Mouse (Mus musculus) liver, postnatal 0 days (tissue): ENCODE results near the gene Irf7. TPM values are rescaled to one million over a fixed set of nuclear protein-coding genes. Genes with fewer than 3 reads are reported as not detected.

Experiments
- ATAC-seq: fragments of 200-750 bp; cut with Nextera tagmentation; 2 replicates; pipeline ENCODE4 v1.8.0; 2017; ENCODE audit warnings: mild to moderate bottlenecking, moderate library complexity
- DNase-seq: peaks from one replicate; pipeline ENCODE4 v3.0.0-alpha.2; 2016
- H3K27ac ChIP-seq: fragments of 300-500 bp; sonication (generic); 2 replicates; pipeline ENCODE4 v1.5.1; 2014; ENCODE audit warnings: antibody characterized with exemption, moderate library complexity, mild to moderate bottlenecking, low read depth
- H3K27me3 ChIP-seq: fragments of 300-500 bp; sonication (generic); 2 replicates; pipeline ENCODE4 v1.6.1; 2014; ENCODE audit warnings: low read length, control low read depth, mixed read lengths; ENCODE audit not compliant: insufficient read depth
- H3K36me3 ChIP-seq: fragments of 300-500 bp; sonication (generic); replicated peaks from 2 replicates; pipeline ENCODE4 v1.6.1; 2014; ENCODE audit warnings: mild to moderate bottlenecking, control low read depth, low read length, moderate library complexity, mixed read lengths; ENCODE audit not compliant: insufficient read depth
- H3K4me1 ChIP-seq: fragments of 300-500 bp; sonication (generic); 2 replicates; pipeline ENCODE4 v1.6.1; 2014; ENCODE audit warnings: antibody characterized with exemption, mild to moderate bottlenecking, control low read depth; ENCODE audit not compliant: insufficient read depth
- H3K4me2 ChIP-seq: fragments of 300-500 bp; sonication (generic); 2 replicates; pipeline ENCODE4 v1.6.1; 2014; ENCODE audit warnings: low read depth, mild to moderate bottlenecking, low read length, moderate library complexity, mixed read lengths
- H3K4me3 ChIP-seq: fragments of 300-500 bp; sonication (generic); 2 replicates; pipeline ENCODE4 v1.5.1; 2014; ENCODE audit warnings: low read depth, low read length
- H3K9ac ChIP-seq: fragments of 300-500 bp; sonication (generic); replicated peaks from 2 replicates; pipeline ENCODE4 v1.6.1; 2014; ENCODE audit warnings: mild to moderate bottlenecking, moderate library complexity
- H3K9me3 ChIP-seq: fragments of 300-500 bp; sonication (generic); 2 replicates; pipeline ENCODE4 v1.6.1; 2016; ENCODE audit warnings: mild to moderate bottlenecking, control low read depth, low read length, mixed read lengths
- CTCF ChIP-seq: sonication (generic); IDR thresholded peaks from 2 replicates; pipeline ENCODE4 v1.5.1; 2016; ENCODE audit warnings: antibody characterized with exemption, low read depth
- EP300 ChIP-seq: IDR thresholded peaks from 2 replicates; pipeline ENCODE4 v1.6.1; 2016; ENCODE audit warnings: antibody characterized with exemption, low read depth, mild to moderate bottlenecking
- WGBS: fragments of 180-500 bp; shearing (Covaris S2); extraction: QIAGEN DNeasy Blood & Tissue Kit; methylation state at CpG from one replicate; pipeline ENCODE4 v1.1.7; 2014; ENCODE audit not compliant: insufficient replicate concordance; 5-methylcytosine and 5-hydroxymethylcytosine counted together
- polyA plus RNA-seq: library from polyadenylated mRNA; unstranded; fragments of >200 nt; fragmentation: Nextera tagmentation; extraction: Ambion mirVana; gene quantifications from 2 replicates; pipeline ENCODE4 v1.2.1, GENCODE M21; 2015

Irf7 gene
- polyA plus RNA-seq, 1 experiment from 2014 or later, result 22.9 TPM

GRCm38 (mm10) chr7:141226535-141226934, 39.7 kb downstream of the Irf7 start:
- Histone ChIP-seq H3K36me3 (peaks cover 10% of the 10 kb centered on the region), H3K4me3 (no peak overlapping the region), H3K4me2 (no peak overlapping the region), H3K4me1 (peaks cover 31% of the 10 kb centered on the region), H3K9me3 (no peaks in the 10 kb centered on the region), H3K9ac (no peak overlapping the region), H3K27me3 (no peaks in the 10 kb centered on the region), H3K27ac (no peak overlapping the region)
- TF ChIP-seq CTCF (peak; percentile 28), EP300 (no peak)
- 84% methylated on average over 6 of the region's 6 CpGs for WGBS
- DNase-seq (no peak), ATAC-seq (no peak)

GRCm38 (mm10) chr7:141222696-141223215, 43.5 kb downstream of the Irf7 start:
- Histone ChIP-seq H3K27ac (peak overlapping the region; percentile 77; the same call in 1 of the 2 replicates), H3K4me1 (peaks cover 40% of the 10 kb centered on the region), H3K9me3 (no peaks in the 10 kb centered on the region), H3K27me3 (no peaks in the 10 kb centered on the region), H3K4me3 (no peak overlapping the region), H3K36me3 (peaks cover 2% of the 10 kb centered on the region; the same call in 1 of the 2 replicates), H3K9ac (peak overlapping the region; percentile 62), H3K4me2 (peak overlapping the region; percentile 96)
- 86% methylated on average over 4 of the region's 4 CpGs for WGBS
- DNase-seq (no peak), ATAC-seq (no peak)
- TF ChIP-seq CTCF (no peak), EP300 (no peak)

GRCm38 (mm10) chr7:141222126-141222467, 44.2 kb downstream of the Irf7 start:
- TF ChIP-seq CTCF, result no peak
- no peak for TF ChIP-seq EP300
- no peaks in the 10 kb centered on the region for H3K27me3 ChIP-seq
- no peak for DNase-seq
- 17% methylated on average over 8 of the region's 8 CpGs for WGBS
- H3K27ac ChIP-seq, result peak overlapping the region; percentile 77
- peak overlapping the region; percentile 62 for H3K9ac ChIP-seq
- peak overlapping the region; percentile 96 for H3K4me2 ChIP-seq
- ATAC-seq, result no peak
- H3K9me3 ChIP-seq, result no peaks in the 10 kb centered on the region
- H3K4me1 ChIP-seq, result peaks cover 47% of the 10 kb centered on the region
- peak overlapping the region; percentile 29 for H3K4me3 ChIP-seq
- H3K36me3 ChIP-seq, result peaks cover 4% of the 10 kb centered on the region; the same call in 1 of the 2 replicates

GRCm38 (mm10) chr7:141221249-141222125, 44.8 kb downstream of the Irf7 start:
- 7% methylated on average over 41 of the region's 44 CpGs for WGBS
- TF ChIP-seq CTCF, result peak; percentile 63
- peak; percentile 50; the same call in 1 of the 2 replicates for TF ChIP-seq EP300
- Histone ChIP-seq H3K27ac (peak overlapping the region; percentile 77), H3K4me3 (peak overlapping the region; percentile 76), H3K27me3 (no peaks in the 10 kb centered on the region), H3K4me1 (peaks cover 53% of the 10 kb centered on the region), H3K36me3 (peaks cover 4% of the 10 kb centered on the region; the same call in 1 of the 2 replicates), H3K9me3 (no peaks in the 10 kb centered on the region), H3K4me2 (peak overlapping the region; percentile 96), H3K9ac (peak overlapping the region; percentile 79)
- DNase-seq, result peak; percentile 100
- peak; percentile 97 for ATAC-seq

GRCm38 (mm10) chr7:141220377-141220776, 45.9 kb downstream of the Irf7 start:
- 52% methylated on average over 1 of the region's 1 CpGs for WGBS
- DNase-seq, result no peak
- Histone ChIP-seq H3K4me3 (peak overlapping the region; percentile 76; the same call in 1 of the 2 replicates), H3K4me1 (peaks cover 60% of the 10 kb centered on the region), H3K9me3 (no peaks in the 10 kb centered on the region), H3K9ac (peak overlapping the region; percentile 79; the same call in 1 of the 2 replicates), H3K36me3 (peaks cover 4% of the 10 kb centered on the region; the same call in 1 of the 2 replicates), H3K27me3 (no peaks in the 10 kb centered on the region), H3K4me2 (peak overlapping the region; percentile 96), H3K27ac (no peak overlapping the region)
- no peak for ATAC-seq
- no peak for TF ChIP-seq EP300
- no peak for TF ChIP-seq CTCF

GRCm38 (mm10) chr7:141219558-141220099, 46.7 kb downstream of the Irf7 start:
- Histone ChIP-seq H3K9me3 (no peaks in the 10 kb centered on the region), H3K4me1 (peaks cover 67% of the 10 kb centered on the region), H3K9ac (peak overlapping the region; percentile 21; the same call in 1 of the 2 replicates)

More at GRCm38 (mm10) chr7:141219558-141220099, 46.7 kb downstream of the Irf7 start:
- H3K36me3 ChIP-seq, result peaks cover 4% of the 10 kb centered on the region; the same call in 1 of the 2 replicates
- ATAC-seq (no peak), DNase-seq (no peak)
- TF ChIP-seq EP300 (no peak), CTCF (no peak)
- whole genome bisulfite sequencing, result 96% methylated on average over 1 of the region's 1 CpGs
- peak overlapping the region; percentile 96; the same call in 1 of the 2 replicates for H3K4me2 ChIP-seq
- no peak overlapping the region for H3K4me3 ChIP-seq
- no peaks in the 10 kb centered on the region for H3K27me3 ChIP-seq
- 0 out of 2 replicates have a peak overlapping the region, but pooled peaks have one; percentile 51 for H3K27ac ChIP-seq
